Mouse (Mus musculus): ENCODE measurements at regions not wholly inside any gene's neighbourhood (a gene's known extent, or its start where the extent isn't known, plus 50 kb on each side); places are given as distances from the start of the nearest gene placed in this dataset.

GRCm38 (mm10) chr5:47396874-47397273 lies 586.1 kb upstream of the Slit2 start:
- Histone ChIP-seq H3K4me3 (replicated peaks) (no peak overlapping the region), H3K4me1 (ENCODE audit: control insufficient read depth) (no peaks in the 10 kb centered on the region), H3K9me3 (ENCODE audit: control insufficient read depth, low read length) (no peaks in the 10 kb centered on the region), H3K36me3 (ENCODE audit: control insufficient read depth) (no peaks in the 10 kb centered on the region), H3K27me3 (ENCODE audit: control insufficient read depth) (no peaks in the 10 kb centered on the region)
- no peak for TF ChIP-seq TAL1 (IDR thresholded peaks at IDR 0.05; ENCODE audit: low read length)
- TF ChIP-seq GATA1 (IDR thresholded peaks at IDR 0.05; ENCODE audit: low read length): no peak

- TF ChIP-seq GATA1 (IDR thresholded peaks at IDR 0.05; ENCODE audit: low read length): no peak
- no peak for TF ChIP-seq TAL1 (IDR thresholded peaks at IDR 0.05; ENCODE audit: low read length)
- Histone ChIP-seq H3K4me1 (ENCODE audit: control insufficient read depth) (no peaks in the 10 kb centered on the region), H3K4me3 (replicated peaks) (no peak overlapping the region), H3K27me3 (ENCODE audit: control insufficient read depth) (no peaks in the 10 kb centered on the region), H3K9me3 (ENCODE audit: control insufficient read depth, low read length) (no peaks in the 10 kb centered on the region), H3K36me3 (ENCODE audit: control insufficient read depth) (no peaks in the 10 kb centered on the region)
Measured at GRCm38 (mm10) chr5:47421916-47422315, 561.0 kb upstream of the Slit2 start.

GRCm38 (mm10) chr5:47426040-47426439 lies 556.9 kb upstream of the Slit2 start:
- H3K4me1 ChIP-seq (ENCODE audit: control insufficient read depth): no peaks in the 10 kb centered on the region

GRCm38 (mm10) chr5:47426467-47426866 lies 556.5 kb upstream of the Slit2 start:
- H3K4me1 ChIP-seq (ENCODE audit: control insufficient read depth): no peaks in the 10 kb centered on the region
- no peaks in the 10 kb centered on the region for H3K9me3 ChIP-seq (ENCODE audit: control insufficient read depth, low read length)
- no peak overlapping the region for H3K4me3 ChIP-seq (replicated peaks)
- no peaks in the 10 kb centered on the region for H3K36me3 ChIP-seq (ENCODE audit: control insufficient read depth)
- no peaks in the 10 kb centered on the region for H3K27me3 ChIP-seq (ENCODE audit: control insufficient read depth)
- TF ChIP-seq TAL1 (IDR thresholded peaks at IDR 0.05; ENCODE audit: low read length) (no peak), GATA1 (IDR thresholded peaks at IDR 0.05; ENCODE audit: low read length) (no peak)

More at GRCm38 (mm10) chr5:47426040-47426439, 556.9 kb upstream of the Slit2 start:
- Histone ChIP-seq H3K4me3 (replicated peaks) (no peak overlapping the region), H3K9me3 (ENCODE audit: control insufficient read depth, low read length) (no peaks in the 10 kb centered on the region), H3K27me3 (ENCODE audit: control insufficient read depth) (no peaks in the 10 kb centered on the region), H3K36me3 (ENCODE audit: control insufficient read depth) (no peaks in the 10 kb centered on the region)
- TF ChIP-seq TAL1 (IDR thresholded peaks at IDR 0.05; ENCODE audit: low read length) (no peak), GATA1 (IDR thresholded peaks at IDR 0.05; ENCODE audit: low read length) (no peak)

GRCm38 (mm10) chr5:47429217-47430172 lies 553.4 kb upstream of the Slit2 start:
- no peak for TF ChIP-seq GATA1 (IDR thresholded peaks at IDR 0.05; ENCODE audit: low read length)
- TF ChIP-seq TAL1 (IDR thresholded peaks at IDR 0.05; ENCODE audit: low read length): no peak
- no peaks in the 10 kb centered on the region for H3K4me1 ChIP-seq (ENCODE audit: control insufficient read depth)
- no peaks in the 10 kb centered on the region for H3K27me3 ChIP-seq (ENCODE audit: control insufficient read depth)
- H3K36me3 ChIP-seq (ENCODE audit: control insufficient read depth): no peaks in the 10 kb centered on the region
- no peaks in the 10 kb centered on the region for H3K9me3 ChIP-seq (ENCODE audit: control insufficient read depth, low read length)
- H3K4me3 ChIP-seq (replicated peaks): no peak overlapping the region

- no peaks in the 10 kb centered on the region for H3K4me1 ChIP-seq (ENCODE audit: control insufficient read depth)
- H3K36me3 ChIP-seq (ENCODE audit: control insufficient read depth): no peaks in the 10 kb centered on the region
- TF ChIP-seq TAL1 (IDR thresholded peaks at IDR 0.05; ENCODE audit: low read length) (no peak), GATA1 (IDR thresholded peaks at IDR 0.05; ENCODE audit: low read length) (no peak)
- H3K4me3 ChIP-seq (replicated peaks): no peak overlapping the region
- no peaks in the 10 kb centered on the region for H3K9me3 ChIP-seq (ENCODE audit: control insufficient read depth, low read length)
- no peaks in the 10 kb centered on the region for H3K27me3 ChIP-seq (ENCODE audit: control insufficient read depth)
Measured at GRCm38 (mm10) chr5:47431599-47432328, 551.2 kb upstream of the Slit2 start.

- H3K4me1 ChIP-seq (ENCODE audit: control insufficient read depth): no peaks in the 10 kb centered on the region
- no peaks in the 10 kb centered on the region for H3K36me3 ChIP-seq (ENCODE audit: control insufficient read depth)
- TF ChIP-seq TAL1 (IDR thresholded peaks at IDR 0.05; ENCODE audit: low read length) (no peak), GATA1 (IDR thresholded peaks at IDR 0.05; ENCODE audit: low read length) (no peak)
- H3K4me3 ChIP-seq (replicated peaks): no peak overlapping the region
- no peaks in the 10 kb centered on the region for H3K9me3 ChIP-seq (ENCODE audit: control insufficient read depth, low read length)
- H3K27me3 ChIP-seq (ENCODE audit: control insufficient read depth): no peaks in the 10 kb centered on the region
Measured at GRCm38 (mm10) chr5:47436455-47436854, 546.5 kb upstream of the Slit2 start.

GRCm38 (mm10) chr5:47446305-47447028 lies 536.5 kb upstream of the Slit2 start:
- TF ChIP-seq GATA1 (IDR thresholded peaks at IDR 0.05; ENCODE audit: low read length) (no peak), TAL1 (IDR thresholded peaks at IDR 0.05; ENCODE audit: low read length) (no peak)
- no peaks in the 10 kb centered on the region for H3K4me1 ChIP-seq (ENCODE audit: control insufficient read depth)
- no peaks in the 10 kb centered on the region for H3K36me3 ChIP-seq (ENCODE audit: control insufficient read depth)
- no peaks in the 10 kb centered on the region for H3K27me3 ChIP-seq (ENCODE audit: control insufficient read depth)
- H3K4me3 ChIP-seq (replicated peaks): no peak overlapping the region
- H3K9me3 ChIP-seq (ENCODE audit: control insufficient read depth, low read length): no peaks in the 10 kb centered on the region
